Mouse (Mus musculus): Measurements from ENCODE around the gene Armh1.
"Not testable (repeated sequence)": the region's sequence is repeated elsewhere in the genome, so short reads cannot be mapped to it uniquely, and the experiment has no call there.

Armh1 gene

GRCm38 (mm10) chr4:117218517-117219219, 33.3 kb downstream of the Armh1 start:
- DNase-seq: peak; percentile 74

DNA sequence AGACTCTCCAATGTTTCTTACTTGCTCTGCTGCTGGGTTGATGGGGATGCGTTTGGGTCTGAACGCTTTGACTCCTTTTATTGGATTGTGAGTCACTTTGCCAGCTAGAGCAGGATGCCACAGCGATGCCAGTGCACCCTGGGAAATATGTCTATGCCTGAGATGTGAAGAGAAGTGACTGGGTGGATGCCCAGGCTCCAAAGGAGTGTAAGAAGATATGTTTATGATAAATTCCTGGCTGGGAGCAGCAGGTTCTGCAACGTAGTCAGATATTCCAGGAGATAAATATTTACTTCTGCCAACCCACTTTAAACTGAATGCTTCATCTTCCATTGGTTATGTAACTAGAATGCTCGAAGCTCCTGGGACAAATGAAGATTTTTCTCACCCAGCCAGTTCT, 34.9 kb downstream of the Armh1 start:
- DNase-seq: no peak

DNA sequence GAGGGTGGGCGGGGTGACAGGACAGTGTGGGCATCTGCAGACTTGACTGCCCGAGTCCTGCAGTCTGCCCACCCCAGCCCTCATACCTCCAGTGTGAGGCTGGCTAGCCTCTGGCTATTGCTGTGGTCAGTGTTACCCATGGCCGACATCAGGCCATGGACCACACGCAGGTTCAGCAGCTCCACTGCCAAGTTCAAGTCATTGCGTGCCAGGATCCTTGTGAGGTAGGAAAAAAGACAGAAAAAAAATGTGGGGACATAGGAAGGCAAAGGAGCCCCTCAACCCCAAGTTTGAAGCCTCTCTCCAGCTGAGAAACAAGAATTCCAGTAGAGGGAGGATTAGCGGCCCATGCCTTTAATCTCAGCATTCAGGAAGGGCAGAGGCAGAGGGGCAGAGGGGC, 37.7 kb downstream of the Armh1 start:
- DNase-seq: no peak

GRCm38 (mm10) chr4:117210147-117211074, 41.5 kb downstream of the Armh1 start:
- peak; percentile 91 for DNase-seq

GRCm38 (mm10) chr4:117209592-117209991, 42.3 kb downstream of the Armh1 start:
- no peak for DNase-seq

- DNase-seq: no peak
Observed at GRCm38 (mm10) chr4:117202992-117203354, 49.0 kb downstream of the Armh1 start.

DNA sequence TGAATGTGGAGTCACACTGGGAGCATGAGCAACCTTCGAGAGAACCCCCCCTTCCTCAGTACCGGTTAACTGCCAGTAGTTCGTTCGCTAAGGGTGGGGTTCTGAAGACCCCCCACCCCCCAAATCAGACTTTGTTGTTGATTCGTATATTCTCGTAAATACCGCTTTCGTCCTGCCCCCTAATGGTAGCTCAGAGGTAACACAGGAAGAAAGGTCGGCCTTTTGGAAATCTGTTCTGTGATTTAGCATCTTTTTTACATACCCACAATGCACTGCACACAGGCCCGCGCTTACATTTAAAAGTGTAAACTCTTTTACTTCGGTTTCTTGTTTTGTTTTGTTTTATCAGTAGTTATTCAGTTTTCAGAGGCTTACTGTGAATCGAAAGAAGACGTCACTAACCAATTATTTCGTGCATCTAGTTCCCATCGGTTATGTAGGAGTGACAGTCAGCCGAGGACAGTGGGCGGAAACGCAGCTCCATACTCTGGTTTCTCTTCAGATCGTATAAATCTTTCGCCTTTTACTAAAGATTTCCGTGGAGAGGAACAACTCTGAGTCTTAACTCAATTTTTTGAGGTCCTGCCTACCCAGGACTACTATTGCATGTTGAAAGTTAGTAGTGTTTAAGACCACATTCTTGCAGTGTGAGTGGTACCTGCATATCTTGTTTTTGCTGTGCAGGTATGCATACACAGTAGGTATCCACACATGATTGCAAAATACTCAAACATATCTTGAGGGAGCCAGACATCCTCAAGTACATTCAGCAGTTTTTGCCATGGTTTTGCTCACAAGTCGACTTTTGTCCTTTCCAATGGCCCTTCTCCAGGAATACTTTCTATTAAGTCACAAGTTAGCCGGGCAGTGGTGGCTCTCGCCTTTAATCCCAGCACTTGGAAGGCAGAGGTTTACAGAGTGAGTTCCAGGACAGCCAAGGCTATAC, 49.6 kb downstream of the Armh1 start:
- peak; percentile 62 for DNase-seq

DNA sequence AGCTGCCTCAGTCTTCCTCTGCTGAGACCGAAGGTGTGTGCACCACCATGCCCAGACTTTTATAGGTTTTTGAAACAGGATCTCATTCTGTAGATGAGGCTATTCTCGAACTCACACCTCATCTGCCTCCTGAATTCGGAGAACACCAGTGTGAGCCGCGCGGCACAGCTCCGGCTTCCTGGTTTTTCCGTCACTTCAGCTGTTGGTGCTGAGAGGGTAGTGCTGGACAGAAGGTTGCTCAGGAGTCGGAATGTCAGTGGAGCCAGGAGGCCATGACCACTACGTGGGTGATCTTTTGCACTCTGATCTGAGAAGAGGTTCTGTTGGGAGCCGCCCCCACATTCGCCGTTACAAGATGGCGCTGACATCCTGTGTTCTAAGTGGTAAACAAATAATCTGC, 60.1 kb downstream of the Armh1 start:
- no peak for DNase-seq

- DNase-seq: no peak
Observed at GRCm38 (mm10) chr4:117190660-117191059, 61.3 kb downstream of the Armh1 start.

DNA sequence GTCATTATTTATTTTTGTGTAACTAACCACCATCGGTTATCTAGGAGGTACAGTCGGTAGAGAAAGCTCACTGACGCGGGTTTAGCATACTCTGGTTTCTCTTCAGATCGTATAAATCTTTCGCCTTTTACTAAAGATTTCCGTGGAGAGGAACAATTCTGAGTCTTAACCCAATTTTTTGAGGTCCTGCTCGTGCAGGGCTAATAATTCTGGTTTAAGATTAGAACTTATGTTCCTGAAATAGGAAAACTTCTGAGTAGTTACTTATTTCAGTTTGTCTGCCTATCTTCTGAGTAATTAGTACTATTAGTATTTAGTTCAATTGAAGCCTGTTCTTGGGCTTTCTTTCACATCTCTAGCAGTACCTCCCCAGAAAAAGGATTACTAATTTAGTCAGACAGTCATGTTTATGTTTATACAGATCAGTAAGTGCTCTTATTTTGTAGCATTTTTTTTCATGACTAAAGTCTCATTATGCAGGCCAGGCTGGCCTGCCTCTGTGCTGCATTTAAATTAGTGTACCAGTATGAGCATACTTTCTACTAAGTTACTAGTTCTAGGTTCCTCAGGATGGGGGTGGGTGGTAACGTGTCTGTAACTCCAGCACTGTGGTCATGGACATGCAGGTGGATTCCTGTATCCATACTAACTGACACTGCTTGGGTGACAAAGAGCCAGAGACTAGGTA, 61.9 kb downstream of the Armh1 start:
- peak; percentile 42 for DNase-seq

GRCm38 (mm10) chr4:117189382-117189855, 62.5 kb downstream of the Armh1 start:
- peak; percentile 94 for DNase-seq

DNA sequence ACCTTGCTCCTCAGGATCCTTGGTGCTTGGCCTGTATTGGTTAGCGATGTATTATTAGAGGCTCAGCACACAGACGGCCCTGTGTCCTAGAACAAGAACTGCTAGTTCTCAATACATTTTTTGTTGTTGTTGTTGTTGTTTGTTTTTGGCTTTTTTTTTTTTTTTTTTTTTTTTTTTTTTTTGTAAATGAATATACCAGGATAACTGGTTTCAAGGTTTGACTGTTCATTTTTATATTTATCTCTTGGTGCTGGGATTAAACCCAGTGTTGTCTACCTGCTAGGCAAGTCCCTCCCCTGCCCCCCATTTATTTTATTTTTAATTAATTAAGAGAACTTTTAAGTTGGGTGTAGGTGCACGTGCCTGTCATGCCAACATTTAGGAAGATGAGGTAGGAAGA, 63.0 kb downstream of the Armh1 start:
- DNase-seq: no peak

- DNase-seq: not testable (repeated sequence)
Observed at GRCm38 (mm10) chr4:117182759-117183096, 69.2 kb downstream of the Armh1 start.

DNA sequence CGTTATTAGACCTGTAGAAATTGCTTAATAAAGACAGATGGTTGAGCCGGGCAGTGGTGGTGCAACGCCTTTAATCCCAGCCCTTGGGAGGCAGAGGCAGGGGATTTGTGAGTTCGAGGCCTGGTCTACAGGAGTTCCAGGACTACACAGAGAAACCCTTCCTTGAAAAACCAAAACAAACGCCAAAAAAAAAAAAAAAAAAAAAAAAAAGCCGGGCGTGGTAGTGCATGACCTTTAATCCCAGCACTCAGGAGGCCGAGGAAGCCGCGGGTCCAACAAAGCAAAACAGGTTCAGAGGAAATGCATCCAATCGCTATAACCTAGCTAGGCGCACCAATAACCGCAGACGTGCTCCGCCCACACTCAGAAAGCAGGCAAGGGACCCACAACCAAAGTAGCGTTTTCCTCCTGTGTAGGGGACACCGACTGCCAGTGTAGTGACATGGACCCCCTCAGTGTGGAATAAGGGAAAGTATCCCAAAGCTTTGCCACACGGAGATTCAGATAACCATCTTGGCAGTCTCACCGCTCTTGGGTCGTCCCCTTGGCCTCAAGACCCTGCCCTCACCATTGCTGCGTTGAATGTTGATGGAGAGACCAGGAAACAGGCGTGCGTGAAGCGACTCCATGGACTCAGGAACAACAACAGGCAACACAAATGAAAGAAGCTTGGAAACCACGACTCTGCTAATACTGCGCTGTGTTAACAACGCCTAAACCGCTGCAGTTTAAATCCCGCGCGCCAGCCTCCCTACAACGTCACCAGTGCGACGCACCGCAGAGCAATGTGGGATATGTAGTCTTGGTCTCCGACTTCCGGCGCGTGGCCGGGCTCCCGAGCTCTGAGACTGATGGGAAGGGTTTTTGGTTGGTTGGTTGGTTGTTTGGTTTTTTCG, 69.8 kb downstream of the Armh1 start, which contains the start of gene Kif2c:
Gene Kif2c, minus strand, starts transcription at position 777 of the 896 bp plus-strand sequence.
- DNase-seq: peak; percentile 94

- DNase-seq: no peak
Observed at GRCm38 (mm10) chr4:117169936-117170335, 82.0 kb downstream of the Armh1 start.

Data from kidney, postnatal 10 days (tissue).